Mouse (Mus musculus) ES-Bruce4 (cell line): Measurements from ENCODE around the gene Olfr44.

ENCODE experiments used
- CTCF ChIP-seq: IDR thresholded peaks from one replicate; pipeline ENCODE4 v1.8.1; 2011; ENCODE audit warnings: low read depth, low read length
- EP300 ChIP-seq: IDR thresholded peaks from 2 replicates; pipeline ENCODE4 v1.6.1; 2011; ENCODE audit warnings: low read depth, low read length; ENCODE audit not compliant: insufficient read depth
- POLR2A ChIP-seq: IDR thresholded peaks from one replicate; pipeline ENCODE4 v1.8.1; 2011; ENCODE audit warnings: low read length; ENCODE audit not compliant: insufficient read depth

GRCm38 (mm10) chr9:39518595-39518994 is 24.8 kb upstream of the Olfr44 start:
- TF ChIP-seq CTCF: no peak
- TF ChIP-seq POLR2A: no peak
- TF ChIP-seq EP300: no peak
